In genomic region chr11:106381883-106382282, GRCm38 (mm10) we compare ENCODE assay signal across 8 mouse cellular contexts. TPM values are rescaled to one million over a fixed set of nuclear protein-coding genes. Genes with fewer than 3 reads are reported as not detected.
A peak's percentile ranks its signal among the peaks of the same experiment; 100 is the strongest.
DNase-seq lines count a peak whose midpoint lies in the region; ATAC-seq lines count a peak whose summit lies in the region.

No protein-coding gene starts in this region.

- peak overlapping the region; percentile 98 for H3K27ac ChIP-seq in brown adipose tissue, adult 24 weeks (replicated peaks; ENCODE audit: low read depth, low read length)
- peak overlapping the region; percentile 36; the same call in 1 of the 2 replicates for H3K27ac ChIP-seq in intestine, embryonic 16.5 days (ENCODE audit: low read length)

- H3K4me1 ChIP-seq in brown adipose tissue, adult 24 weeks (ENCODE audit: control insufficient read depth, insufficient read depth, insufficient read length, low read length), result peaks cover 9% of the 10 kb centered on the region
- H3K4me1 ChIP-seq in intestine, embryonic 16.5 days (ENCODE audit: control insufficient read depth, insufficient read depth, low read length), result no peaks in the 10 kb centered on the region

- peak overlapping the region; percentile 77 for H3K4me3 ChIP-seq in brown adipose tissue, adult 24 weeks (ENCODE audit: insufficient read depth, low read depth, low read length)
- peak overlapping the region; percentile 16 for H3K4me3 ChIP-seq in intestine, embryonic 16.5 days (ENCODE audit: low read length)

- 78% methylated on average over 7 of the region's 7 CpGs for WGBS in intestine, embryonic 16.5 days

- peak overlapping the region; percentile 35; the same call in 1 of the 2 replicates for H3K9ac ChIP-seq in intestine, embryonic 16.5 days (ENCODE audit: low read depth, low read length)

- peak; percentile 19 to 49 for DNase-seq in cerebellum, postnatal 14 days
- DNase-seq in cerebellum, postnatal 36 days, result no peak
- peak; percentile 49 to 73 for DNase-seq in lung, adult 18-20 months
- DNase-seq in frontal cortex, postnatal 14 days (ENCODE audit: low spot score in 2 of 2), result no peak
- DNase-seq in left cerebral cortex, adult 11 months (ENCODE audit: low spot score), result no peak

- no peak overlapping the region for H3K4me2 ChIP-seq in intestine, embryonic 16.5 days (ENCODE audit: low read depth, low read length)

- H3K9me3 ChIP-seq in intestine, embryonic 16.5 days (ENCODE audit: control insufficient read depth, low read length), result no peaks in the 10 kb centered on the region

- no peaks in the 10 kb centered on the region for H3K27me3 ChIP-seq in intestine, embryonic 16.5 days (replicated peaks; ENCODE audit: control insufficient read depth, insufficient read depth, low read length)

- ATAC-seq in intestine, embryonic 16.5 days, result no peak
- ATAC-seq in erythroblast, adult 5-6 weeks (replicated peaks; ENCODE audit: low FRiP score, poor library complexity, severe bottlenecking), result no peak

- no peaks in the 10 kb centered on the region for H3K36me3 ChIP-seq in intestine, embryonic 16.5 days (ENCODE audit: control insufficient read depth, insufficient read depth, low read length)

RNA-seq across cellular contexts. Expression of gene Icam2, which starts 6.0 kb away (rescaled TPM):
- polyA plus RNA-seq in brown adipose tissue, adult 24 weeks (2012; ENCODE audit: insufficient read depth, insufficient read length, missing spikeins), result 12.9 and 21.2 TPM in 2 replicates
- polyA plus RNA-seq in intestine, embryonic 16.5 days (2015; fragmentation: Nextera tagmentation; extraction: Ambion mirVana), result 38.3 and 40.5 TPM in 2 replicates
- total RNA-seq in erythroblast, adult 5-6 weeks (2015; ENCODE audit: low replicate concordance), result 9.8 and 10.7 TPM in 2 replicates
- total RNA-seq in erythroblast, adult 5-6 weeks (2017; ENCODE audit: low replicate concordance), result 4.0 and 13.7 TPM in 2 replicates

RNA-seq across cellular contexts. Expression of gene Prr29, which starts 16.6 kb away (rescaled TPM):
- polyA plus RNA-seq in brown adipose tissue, adult 24 weeks (2012; ENCODE audit: insufficient read depth, insufficient read length, missing spikeins), result not detected in 2 replicates
- polyA plus RNA-seq in intestine, embryonic 16.5 days (2015; fragmentation: Nextera tagmentation; extraction: Ambion mirVana), result 0.53 and 0.54 TPM in 2 replicates
- total RNA-seq in erythroblast, adult 5-6 weeks (2015; ENCODE audit: low replicate concordance), result not detected in 2 replicates
- not detected in 2 replicates for total RNA-seq in erythroblast, adult 5-6 weeks (2017; ENCODE audit: low replicate concordance)

RNA-seq across cellular contexts. Expression of gene Scn4a, which starts 28.8 kb away (rescaled TPM):
- 1.4 and 2.6 TPM in 2 replicates for polyA plus RNA-seq in brown adipose tissue, adult 24 weeks (2012; ENCODE audit: insufficient read depth, insufficient read length, missing spikeins)
- polyA plus RNA-seq in intestine, embryonic 16.5 days (2015; fragmentation: Nextera tagmentation; extraction: Ambion mirVana), result 0.02 TPM in 1 of 2 replicates, not detected in the other
- total RNA-seq in erythroblast, adult 5-6 weeks (2015; ENCODE audit: low replicate concordance), result not detected in 2 replicates
- total RNA-seq in erythroblast, adult 5-6 weeks (2017; ENCODE audit: low replicate concordance), result not detected in 2 replicates

Comparison
In these comparisons a context has a peak if more than half of its experiments do, and no peak if none do; other contexts are left out.
1. DNase-seq: peak in cerebellum, postnatal 14 days (2 of 2) and lung, adult 18-20 months (2 of 2); none in cerebellum, postnatal 36 days (0 of 2), frontal cortex, postnatal 14 days (0 of 2) and left cerebral cortex, adult 11 months (single experiment).